Mouse (Mus musculus) stomach, postnatal 0 days (tissue): Measurements from ENCODE around the gene Gzmm. TPM values are rescaled to one million over a fixed set of nuclear protein-coding genes. Genes with fewer than 3 reads are reported as not detected.

Source experiments
- ATAC-seq: fragments of 200-750 bp; cut with Nextera tagmentation; 2 replicates; pipeline ENCODE4 v1.8.0; 2017; ENCODE audit not compliant: low FRiP score, low TSS enrichment
- DNase-seq: peaks from one replicate; pipeline ENCODE4 v3.0.0-alpha.2; 2016; ENCODE audit warnings: low spot score
- H3K27ac ChIP-seq: fragments of 300-500 bp; sonication (generic); replicated peaks from 2 replicates; pipeline ENCODE4 v1.5.1; 2014; ENCODE audit warnings: mild to moderate bottlenecking, control low read depth
- H3K27me3 ChIP-seq: fragments of 300-500 bp; sonication (generic); 2 replicates; pipeline ENCODE4 v1.6.1; 2014; ENCODE audit warnings: low read length; ENCODE audit not compliant: control insufficient read depth, insufficient read depth
- H3K36me3 ChIP-seq: fragments of 300-500 bp; sonication (generic); 2 replicates; pipeline ENCODE4 v1.6.1; 2014; ENCODE audit warnings: low read length, mixed read lengths; ENCODE audit not compliant: control insufficient read depth, insufficient read depth
- H3K4me1 ChIP-seq: fragments of 300-500 bp; sonication (generic); replicated peaks from 2 replicates; pipeline ENCODE4 v1.6.1; 2014; ENCODE audit warnings: antibody characterized with exemption; ENCODE audit not compliant: control insufficient read depth, insufficient read depth
- H3K4me2 ChIP-seq: fragments of 300-500 bp; sonication (generic); replicated peaks from 2 replicates; pipeline ENCODE4 v1.6.1; 2014; ENCODE audit warnings: low read depth, mild to moderate bottlenecking, control low read depth, moderate library complexity
- H3K4me3 ChIP-seq: fragments of 300-500 bp; sonication (generic); 2 replicates; pipeline ENCODE4 v1.5.1; 2014; ENCODE audit warnings: low read depth, low read length, control low read depth
- H3K9ac ChIP-seq: fragments of 300-500 bp; sonication (generic); 2 replicates; pipeline ENCODE4 v1.6.1; 2014; ENCODE audit warnings: mild to moderate bottlenecking, low read length, control low read depth, mixed read lengths
- H3K9me3 ChIP-seq: fragments of 300-500 bp; sonication (generic); 2 replicates; pipeline ENCODE4 v1.6.1; 2016; ENCODE audit warnings: low read length; ENCODE audit not compliant: control insufficient read depth
- CTCF ChIP-seq: IDR thresholded peaks from 2 replicates; pipeline ENCODE4 v1.5.1; 2016; ENCODE audit warnings: antibody characterized with exemption, low read depth, mild to moderate bottlenecking, moderate library complexity
- EP300 ChIP-seq: optimal IDR thresholded peaks from 2 replicates; pipeline ENCODE3; 2016; ENCODE audit warnings: antibody characterized with exemption
- WGBS: fragments of 180-500 bp; shearing (Covaris S2); extraction: QIAGEN DNeasy Blood & Tissue Kit; methylation state at CpG from one replicate; pipeline ENCODE4 v1.1.7; 2014; 5-methylcytosine and 5-hydroxymethylcytosine counted together
- polyA plus RNA-seq: library from polyadenylated mRNA; unstranded; fragments of >200 nt; fragmentation: Nextera tagmentation; extraction: Ambion mirVana; gene quantifications from 2 replicates; pipeline ENCODE4 v1.2.1, GENCODE M21; 2015

Gene Gzmm
- polyA plus RNA-seq, 1 experiment from 2014 or later: 0.62 TPM

DNA sequence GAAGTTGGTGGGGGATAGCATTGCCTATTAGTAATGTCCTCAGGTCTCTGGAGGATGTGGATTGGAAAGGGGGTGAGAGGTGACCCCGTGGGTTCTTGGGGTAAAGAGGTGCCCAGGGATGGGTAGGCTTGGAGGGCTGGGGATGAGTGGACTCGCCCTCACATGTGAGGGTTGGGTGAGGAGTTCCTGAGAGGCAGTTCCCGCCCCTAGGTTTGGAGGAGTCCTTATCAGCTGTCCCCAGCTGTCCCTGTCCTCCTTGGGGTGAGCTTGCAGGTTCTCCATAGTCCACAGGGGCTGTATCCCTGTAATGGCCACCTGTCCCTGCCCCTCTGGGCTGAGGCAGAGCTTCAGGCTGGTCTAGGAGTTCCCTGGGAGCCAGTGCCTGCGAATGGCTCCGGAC, 17.1 kb downstream of the Gzmm start:
- peak overlapping the region; percentile 83 for H3K4me2 ChIP-seq
- ATAC-seq (no peak), DNase-seq (no peak)
- peaks cover 13% of the 10 kb centered on the region for H3K36me3 ChIP-seq
- peak overlapping the region; percentile 70; the same call in 1 of the 2 replicates for H3K27ac ChIP-seq
- no peak for TF ChIP-seq CTCF
- TF ChIP-seq EP300: no peak
- H3K4me3 ChIP-seq: peak overlapping the region; percentile 13
- peaks cover 8% of the 10 kb centered on the region for H3K4me1 ChIP-seq
- H3K9ac ChIP-seq: peak overlapping the region; percentile 47
- no peaks in the 10 kb centered on the region for H3K27me3 ChIP-seq
- 59% methylated on average over 5 of the region's 5 CpGs for WGBS
- H3K9me3 ChIP-seq: no peaks in the 10 kb centered on the region

DNA sequence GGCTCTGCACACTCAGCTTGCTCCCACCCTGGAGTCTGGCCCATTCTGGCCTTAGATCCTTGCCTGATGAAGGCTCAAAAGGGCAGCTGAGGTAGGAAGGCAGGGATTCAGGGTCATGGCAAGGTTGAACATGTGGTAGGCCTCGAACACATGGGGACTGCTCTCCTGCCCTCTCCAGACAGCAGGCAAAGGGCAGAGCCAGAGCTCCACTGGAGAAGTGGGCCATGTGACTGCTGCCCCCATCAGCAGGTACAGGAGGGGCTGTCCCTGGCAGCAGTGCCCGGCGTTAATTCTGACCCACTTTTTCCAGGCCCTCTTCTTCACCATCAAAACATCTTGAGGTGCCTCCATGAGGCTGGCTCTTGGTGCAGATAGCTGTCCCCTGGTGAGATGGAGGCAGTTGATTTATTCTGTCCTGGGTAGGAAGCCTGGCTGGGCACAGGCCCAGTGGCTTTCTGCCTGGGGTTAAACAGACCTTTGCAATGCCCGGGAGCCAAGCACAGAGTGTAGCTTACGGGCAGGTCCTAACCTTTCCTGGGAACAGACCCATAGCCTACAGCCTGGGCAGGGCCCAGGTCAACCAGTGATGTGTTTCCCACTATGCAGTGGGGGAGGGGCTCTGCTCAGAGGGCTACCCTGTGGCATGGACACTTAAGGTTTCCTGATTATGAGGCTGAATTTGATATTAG, 17.7 kb downstream of the Gzmm start:
- peak overlapping the region; percentile 13; the same call in 1 of the 2 replicates for H3K4me3 ChIP-seq
- peak overlapping the region; percentile 47; the same call in 1 of the 2 replicates for H3K9ac ChIP-seq
- H3K36me3 ChIP-seq: peaks cover 14% of the 10 kb centered on the region
- H3K4me1 ChIP-seq: peaks cover 8% of the 10 kb centered on the region
- TF ChIP-seq EP300 (no peak), CTCF (no peak)
- H3K4me2 ChIP-seq: peak overlapping the region; percentile 83
- no peaks in the 10 kb centered on the region for H3K9me3 ChIP-seq
- peak overlapping the region; percentile 70; the same call in 1 of the 2 replicates for H3K27ac ChIP-seq
- no peaks in the 10 kb centered on the region for H3K27me3 ChIP-seq
- ATAC-seq (no peak), DNase-seq (no peak)
- WGBS: 53% methylated on average over 5 of the region's 5 CpGs

DNA sequence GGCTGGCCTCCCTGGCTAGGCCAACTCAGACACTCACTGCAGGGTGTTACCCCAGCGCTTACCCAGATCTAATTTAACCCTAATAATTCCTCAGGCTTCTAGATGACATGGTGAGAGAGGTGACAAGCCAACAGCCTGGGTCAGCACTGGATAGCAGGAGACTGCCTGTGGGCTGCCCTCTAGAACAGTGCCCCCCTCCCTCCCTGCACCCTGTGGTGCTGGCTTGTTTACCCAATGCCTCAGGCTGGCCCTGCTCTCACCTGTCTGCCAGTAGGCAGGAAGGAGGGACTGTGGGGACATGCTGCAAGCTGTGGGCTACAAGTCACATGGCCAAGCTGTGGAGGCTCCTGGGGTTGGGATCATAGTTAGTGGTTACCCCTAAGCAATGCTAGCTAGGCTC, 18.3 kb downstream of the Gzmm start:
- Histone ChIP-seq H3K4me1 (peaks cover 8% of the 10 kb centered on the region), H3K36me3 (peaks cover 14% of the 10 kb centered on the region), H3K4me2 (peak overlapping the region; percentile 83), H3K27me3 (no peaks in the 10 kb centered on the region), H3K27ac (peak overlapping the region; percentile 70), H3K9ac (peak overlapping the region; percentile 13; the same call in 1 of the 2 replicates), H3K4me3 (no peak overlapping the region), H3K9me3 (no peaks in the 10 kb centered on the region)
- WGBS: 59% methylated on average over 1 of the region's 1 CpGs
- ATAC-seq (peak; percentile 22), DNase-seq (no peak)
- TF ChIP-seq CTCF (no peak), EP300 (no peak)

DNA sequence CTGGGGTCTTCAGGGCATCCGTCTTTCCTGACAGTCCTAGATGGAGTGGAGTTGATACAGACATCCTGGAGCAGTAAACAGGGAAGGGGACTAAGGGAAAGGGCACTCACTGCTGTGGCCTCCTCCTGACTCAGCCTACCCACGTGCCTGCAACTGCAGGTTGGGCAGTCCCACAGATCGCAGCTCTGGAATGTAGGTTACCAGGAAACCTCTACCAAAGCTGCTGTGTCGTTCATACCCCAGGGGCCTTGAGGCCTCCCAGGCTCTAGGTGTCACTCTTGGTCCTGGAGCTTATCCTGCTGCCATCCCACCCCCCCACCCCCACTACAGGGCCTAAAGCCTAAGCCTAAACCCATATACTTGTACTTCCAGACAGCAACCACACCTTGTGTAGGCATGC, 18.9 kb downstream of the Gzmm start:
- ATAC-seq (peak; percentile 41), DNase-seq (peak; percentile 69)
- Histone ChIP-seq H3K36me3 (peaks cover 14% of the 10 kb centered on the region), H3K9ac (no peak overlapping the region), H3K4me2 (peak overlapping the region; percentile 11; the same call in 1 of the 2 replicates), H3K9me3 (no peaks in the 10 kb centered on the region), H3K4me3 (no peak overlapping the region), H3K27ac (peak overlapping the region; percentile 70), H3K4me1 (peaks cover 8% of the 10 kb centered on the region), H3K27me3 (no peaks in the 10 kb centered on the region)
- TF ChIP-seq EP300 (no peak), CTCF (peak; percentile 14; the same call in 1 of the 2 replicates)
- WGBS: 53% methylated on average over 4 of the region's 4 CpGs

DNA sequence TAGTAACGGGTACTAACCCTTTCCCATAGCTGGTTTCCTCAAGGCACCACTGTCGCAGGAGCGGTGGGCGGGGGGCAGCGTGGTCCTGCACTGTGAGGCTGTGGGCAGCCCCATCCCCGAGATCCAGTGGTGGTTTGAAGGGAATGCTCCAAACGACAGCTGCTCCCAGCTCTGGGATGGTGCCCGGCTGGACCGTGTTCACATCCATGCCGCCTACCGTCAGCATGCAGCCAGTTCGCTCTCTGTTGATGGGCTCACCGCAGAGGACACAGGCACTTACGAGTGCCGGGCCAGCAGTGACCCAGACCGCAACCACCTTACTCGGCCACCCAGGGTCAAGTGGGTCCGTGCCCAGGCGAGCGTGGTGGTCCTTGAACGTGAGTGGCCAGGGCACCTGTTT, 19.8 kb downstream of the Gzmm start:
- DNase-seq (no peak), ATAC-seq (no peak)
- Histone ChIP-seq H3K4me1 (peaks cover 8% of the 10 kb centered on the region), H3K27me3 (no peaks in the 10 kb centered on the region), H3K9ac (no peak overlapping the region; the same call in 1 of the 2 replicates), H3K27ac (no peak overlapping the region), H3K36me3 (peaks cover 14% of the 10 kb centered on the region), H3K9me3 (no peaks in the 10 kb centered on the region), H3K4me3 (no peak overlapping the region), H3K4me2 (no peak overlapping the region)
- 87% methylated on average over 21 of the region's 21 CpGs for WGBS
- TF ChIP-seq EP300 (no peak), CTCF (no peak)

DNA sequence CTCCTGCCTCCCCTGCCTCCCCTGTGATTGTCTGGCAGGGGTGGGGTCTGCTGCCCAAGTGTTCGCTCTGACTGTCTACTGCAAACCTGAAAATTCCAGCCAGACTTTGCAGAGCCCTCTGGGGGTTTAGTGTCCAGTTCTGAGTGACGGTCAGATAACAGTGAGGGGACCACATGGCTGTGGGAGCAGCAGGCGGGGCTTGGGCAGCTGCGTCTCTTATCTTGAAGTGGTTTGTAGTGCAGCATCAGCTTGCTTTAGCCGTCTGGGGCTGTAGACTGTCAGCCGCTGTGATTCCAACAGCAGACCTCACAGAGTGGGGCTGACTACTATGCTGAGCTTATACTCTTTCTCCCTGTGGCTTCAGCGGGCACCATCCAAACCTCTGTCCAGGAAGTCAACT, 20.5 kb downstream of the Gzmm start:
- WGBS: 60% methylated on average over 7 of the region's 7 CpGs
- no peak for ATAC-seq

More for the DNA sequence above, 20.5 kb downstream of the Gzmm start:
- no peaks in the 10 kb centered on the region for H3K27me3 ChIP-seq
- no peak overlapping the region for H3K4me2 ChIP-seq
- H3K4me3 ChIP-seq: no peak overlapping the region
- H3K4me1 ChIP-seq: peaks cover 8% of the 10 kb centered on the region
- no peaks in the 10 kb centered on the region for H3K9me3 ChIP-seq
- H3K9ac ChIP-seq: no peak overlapping the region
- peaks cover 14% of the 10 kb centered on the region for H3K36me3 ChIP-seq
- DNase-seq: no peak
- no peak for TF ChIP-seq CTCF
- TF ChIP-seq EP300: no peak
- no peak overlapping the region for H3K27ac ChIP-seq
